Mouse (Mus musculus): ENCODE data around the gene Fam168b. TPM values are rescaled to one million over a fixed set of nuclear protein-coding genes. Genes with fewer than 3 reads are reported as not detected.
A peak's percentile ranks its signal among the peaks of the same experiment; 100 is the strongest.

The Fam168b gene
- polyA plus RNA-seq, 1 experiment from 2014 or later, result 24.9 TPM

- Histone ChIP-seq H3K9me3 (ENCODE audit: control insufficient read depth, low read length) (no peaks in the 10 kb centered on the region), H3K36me3 (ENCODE audit: control insufficient read depth, insufficient read depth, low read length) (peaks cover 18% of the 10 kb centered on the region; the same call in 1 of the 2 replicates), H3K4me1 (ENCODE audit: control insufficient read depth, insufficient read depth, low read length) (no peaks in the 10 kb centered on the region), H3K9ac (ENCODE audit: low read depth, low read length) (no peak overlapping the region), H3K27me3 (replicated peaks; ENCODE audit: control insufficient read depth, insufficient read depth, low read length) (no peaks in the 10 kb centered on the region), H3K27ac (ENCODE audit: low read length) (no peak overlapping the region), H3K4me3 (ENCODE audit: low read length) (no peak overlapping the region), H3K4me2 (ENCODE audit: low read depth, low read length) (no peak overlapping the region)
- no peak for ATAC-seq
- 91% methylated on average over 5 of the region's 5 CpGs for WGBS
These were observed 24.7 kb upstream of the Fam168b start for GRCm38 (mm10) chr1:34867574-34867955.

GRCm38 (mm10) chr1:34866815-34867573 lies 24.1 kb upstream of the Fam168b start:
- peak; percentile 61; the same call in 1 of the 2 replicates for ATAC-seq
- H3K4me1 ChIP-seq (ENCODE audit: control insufficient read depth, insufficient read depth, low read length), result no peaks in the 10 kb centered on the region
- H3K9ac ChIP-seq (ENCODE audit: low read depth, low read length), result no peak overlapping the region
- no peak overlapping the region for H3K4me2 ChIP-seq (ENCODE audit: low read depth, low read length)
- no peaks in the 10 kb centered on the region for H3K9me3 ChIP-seq (ENCODE audit: control insufficient read depth, low read length)
- WGBS, result 57% methylated on average over 10 of the region's 10 CpGs
- H3K27me3 ChIP-seq (replicated peaks; ENCODE audit: control insufficient read depth, insufficient read depth, low read length), result no peaks in the 10 kb centered on the region
- H3K27ac ChIP-seq (ENCODE audit: low read length), result no peak overlapping the region
- H3K36me3 ChIP-seq (ENCODE audit: control insufficient read depth, insufficient read depth, low read length), result peaks cover 20% of the 10 kb centered on the region; the same call in 1 of the 2 replicates
- no peak overlapping the region for H3K4me3 ChIP-seq (ENCODE audit: low read length)

DNA sequence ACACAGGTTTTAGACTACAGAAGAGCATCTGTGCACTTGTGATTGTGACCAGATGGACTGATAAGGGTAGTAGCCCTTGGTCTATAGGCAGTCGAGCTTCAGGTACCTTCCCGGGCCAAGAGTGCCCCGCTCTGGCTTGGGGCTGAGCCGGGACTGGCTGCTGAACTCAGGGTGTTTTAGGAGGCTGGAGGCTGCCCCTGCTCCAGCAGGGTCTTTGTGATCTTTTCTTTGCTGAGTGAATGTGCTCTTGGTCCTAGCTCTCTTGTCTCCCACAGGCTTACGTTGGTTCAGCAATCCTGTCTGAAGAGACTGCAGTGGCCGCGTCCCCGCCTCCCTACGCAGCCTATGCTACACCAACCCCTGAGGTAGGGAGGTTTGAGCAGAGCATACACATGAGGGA lies 23.0 kb upstream of the Fam168b start:
- Histone ChIP-seq H3K4me1 (ENCODE audit: control insufficient read depth, insufficient read depth, low read length) (no peaks in the 10 kb centered on the region), H3K4me2 (ENCODE audit: low read depth, low read length) (no peak overlapping the region), H3K36me3 (ENCODE audit: control insufficient read depth, insufficient read depth, low read length) (peaks cover 15% of the 10 kb centered on the region; the same call in 1 of the 2 replicates), H3K9ac (ENCODE audit: low read depth, low read length) (no peak overlapping the region), H3K9me3 (ENCODE audit: control insufficient read depth, low read length) (no peaks in the 10 kb centered on the region), H3K4me3 (ENCODE audit: low read length) (no peak overlapping the region), H3K27me3 (replicated peaks; ENCODE audit: control insufficient read depth, insufficient read depth, low read length) (no peaks in the 10 kb centered on the region), H3K27ac (ENCODE audit: low read length) (no peak overlapping the region)
- 89% methylated on average over 9 of the region's 9 CpGs for WGBS
- no peak for ATAC-seq

DNA sequence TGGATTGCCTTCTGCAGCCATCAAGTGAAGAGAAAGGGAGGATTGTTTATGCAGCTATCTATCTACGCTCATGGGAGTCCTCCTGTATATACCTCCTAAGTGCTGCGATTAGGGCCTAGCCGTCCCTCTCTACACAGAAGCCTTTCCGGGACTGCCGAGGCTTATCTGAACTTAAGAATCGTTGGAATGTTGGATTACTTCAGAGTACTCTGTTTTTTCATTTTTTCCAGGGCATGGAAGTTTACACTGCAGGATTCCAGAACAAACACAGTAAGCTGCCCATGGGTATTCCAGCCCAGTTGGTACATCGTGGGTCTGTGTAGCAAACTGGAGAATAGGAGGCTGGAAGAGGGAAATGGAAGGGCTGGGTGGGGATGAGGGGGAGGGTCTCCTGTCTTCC lies 21.4 kb upstream of the Fam168b start:
- peaks cover 11% of the 10 kb centered on the region; the same call in 1 of the 2 replicates for H3K36me3 ChIP-seq (ENCODE audit: control insufficient read depth, insufficient read depth, low read length)
- H3K4me2 ChIP-seq (ENCODE audit: low read depth, low read length), result no peak overlapping the region
- no peak overlapping the region for H3K27ac ChIP-seq (ENCODE audit: low read length)
- H3K4me1 ChIP-seq (ENCODE audit: control insufficient read depth, insufficient read depth, low read length), result no peaks in the 10 kb centered on the region
- no peaks in the 10 kb centered on the region for H3K27me3 ChIP-seq (replicated peaks; ENCODE audit: control insufficient read depth, insufficient read depth, low read length)
- no peak overlapping the region for H3K9ac ChIP-seq (ENCODE audit: low read depth, low read length)
- H3K9me3 ChIP-seq (ENCODE audit: control insufficient read depth, low read length), result no peaks in the 10 kb centered on the region
- no peak for ATAC-seq
- no peak overlapping the region for H3K4me3 ChIP-seq (ENCODE audit: low read length)
- 47% methylated on average over 7 of the region's 7 CpGs for WGBS

GRCm38 (mm10) chr1:34863323-34863722 lies 20.5 kb upstream of the Fam168b start:
- ATAC-seq, result no peak
- H3K4me3 ChIP-seq (ENCODE audit: low read length), result no peak overlapping the region
- peaks cover 7% of the 10 kb centered on the region; the same call in 1 of the 2 replicates for H3K36me3 ChIP-seq (ENCODE audit: control insufficient read depth, insufficient read depth, low read length)
- 81% methylated on average over 7 of the region's 7 CpGs for WGBS
- H3K4me2 ChIP-seq (ENCODE audit: low read depth, low read length), result no peak overlapping the region
- no peaks in the 10 kb centered on the region for H3K4me1 ChIP-seq (ENCODE audit: control insufficient read depth, insufficient read depth, low read length)
- no peaks in the 10 kb centered on the region for H3K9me3 ChIP-seq (ENCODE audit: control insufficient read depth, low read length)
- H3K27ac ChIP-seq (ENCODE audit: low read length), result no peak overlapping the region
- no peaks in the 10 kb centered on the region for H3K27me3 ChIP-seq (replicated peaks; ENCODE audit: control insufficient read depth, insufficient read depth, low read length)
- no peak overlapping the region for H3K9ac ChIP-seq (ENCODE audit: low read depth, low read length)

DNA sequence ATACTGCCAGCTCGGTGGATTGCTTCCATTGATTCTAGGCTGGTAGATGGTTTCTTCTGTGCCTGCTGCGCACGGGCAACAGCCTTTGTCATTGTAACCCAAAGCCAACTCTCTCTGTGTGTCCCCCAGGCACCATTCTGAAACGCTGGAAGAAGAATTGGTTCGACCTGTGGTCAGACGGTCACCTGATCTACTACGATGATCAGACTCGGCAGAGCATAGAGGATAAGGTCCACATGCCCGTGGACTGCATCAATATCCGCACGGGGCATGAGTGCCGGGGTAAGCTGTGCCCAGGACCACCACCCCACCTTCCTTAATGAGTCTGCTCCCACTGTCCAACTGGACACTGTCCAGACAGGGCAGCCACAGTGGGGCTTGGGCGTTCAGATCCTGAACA lies 20.0 kb upstream of the Fam168b start:
- H3K27me3 ChIP-seq (replicated peaks; ENCODE audit: control insufficient read depth, insufficient read depth, low read length), result no peaks in the 10 kb centered on the region
- H3K4me1 ChIP-seq (ENCODE audit: control insufficient read depth, insufficient read depth, low read length), result no peaks in the 10 kb centered on the region
- H3K4me3 ChIP-seq (ENCODE audit: low read length), result no peak overlapping the region
- 93% methylated on average over 13 of the region's 13 CpGs for WGBS
- ATAC-seq, result no peak
- H3K4me2 ChIP-seq (ENCODE audit: low read depth, low read length), result no peak overlapping the region
- peaks cover 7% of the 10 kb centered on the region; the same call in 1 of the 2 replicates for H3K36me3 ChIP-seq (ENCODE audit: control insufficient read depth, insufficient read depth, low read length)
- H3K27ac ChIP-seq (ENCODE audit: low read length), result no peak overlapping the region
- no peak overlapping the region for H3K9ac ChIP-seq (ENCODE audit: low read depth, low read length)
- H3K9me3 ChIP-seq (ENCODE audit: control insufficient read depth, low read length), result no peaks in the 10 kb centered on the region

DNA sequence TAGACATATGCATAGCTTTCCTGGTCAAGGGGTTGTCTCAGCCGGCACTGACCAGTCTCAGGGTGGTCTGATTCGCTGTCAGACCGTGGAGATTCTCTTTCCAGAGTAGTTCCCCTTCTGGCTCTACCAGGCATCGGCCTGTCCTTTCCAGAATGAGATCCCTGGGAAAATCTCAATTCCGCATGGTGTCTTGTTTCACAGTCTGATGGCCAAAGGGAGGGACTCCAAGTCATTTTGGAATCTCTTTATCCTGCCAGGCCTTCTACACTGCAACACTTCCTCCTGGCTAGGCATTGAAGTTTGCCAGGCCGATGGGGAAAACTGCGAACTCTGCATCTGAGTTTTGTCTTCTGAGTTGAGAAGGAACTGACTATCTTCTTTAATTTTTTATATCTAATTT lies 17.3 kb upstream of the Fam168b start:
- H3K9ac ChIP-seq (ENCODE audit: low read depth, low read length), result no peak overlapping the region
- WGBS, result 87% methylated on average over 7 of the region's 7 CpGs
- no peaks in the 10 kb centered on the region for H3K27me3 ChIP-seq (replicated peaks; ENCODE audit: control insufficient read depth, insufficient read depth, low read length)
- no peak overlapping the region for H3K4me2 ChIP-seq (ENCODE audit: low read depth, low read length)
- peaks cover 7% of the 10 kb centered on the region; the same call in 1 of the 2 replicates for H3K36me3 ChIP-seq (ENCODE audit: control insufficient read depth, insufficient read depth, low read length)
- ATAC-seq, result no peak
- no peaks in the 10 kb centered on the region for H3K9me3 ChIP-seq (ENCODE audit: control insufficient read depth, low read length)
- no peak overlapping the region for H3K27ac ChIP-seq (ENCODE audit: low read length)
- H3K4me3 ChIP-seq (ENCODE audit: low read length), result no peak overlapping the region
- no peaks in the 10 kb centered on the region for H3K4me1 ChIP-seq (ENCODE audit: control insufficient read depth, insufficient read depth, low read length)

GRCm38 (mm10) chr1:34859761-34860160 lies 16.9 kb upstream of the Fam168b start:
- Histone ChIP-seq H3K4me1 (ENCODE audit: control insufficient read depth, insufficient read depth, low read length) (0 out of 2 replicates have a peak, but pooled peaks cover 3% of the 10 kb centered on the region), H3K4me2 (ENCODE audit: low read depth, low read length) (no peak overlapping the region), H3K27ac (ENCODE audit: low read length) (no peak overlapping the region), H3K27me3 (replicated peaks; ENCODE audit: control insufficient read depth, insufficient read depth, low read length) (no peaks in the 10 kb centered on the region), H3K36me3 (ENCODE audit: control insufficient read depth, insufficient read depth, low read length) (peaks cover 7% of the 10 kb centered on the region; the same call in 1 of the 2 replicates), H3K4me3 (ENCODE audit: low read length) (no peak overlapping the region), H3K9me3 (ENCODE audit: control insufficient read depth, low read length) (no peaks in the 10 kb centered on the region), H3K9ac (ENCODE audit: low read depth, low read length) (no peak overlapping the region)
- 80% methylated on average over 3 of the region's 3 CpGs for WGBS
- no peak for ATAC-seq

GRCm38 (mm10) chr1:34858671-34859070 lies 15.8 kb upstream of the Fam168b start:
- H3K4me1 ChIP-seq (ENCODE audit: control insufficient read depth, insufficient read depth, low read length), result 0 out of 2 replicates have a peak, but pooled peaks cover 3% of the 10 kb centered on the region
- no peaks in the 10 kb centered on the region for H3K9me3 ChIP-seq (ENCODE audit: control insufficient read depth, low read length)
- H3K9ac ChIP-seq (ENCODE audit: low read depth, low read length), result peak overlapping the region; percentile 20; the same call in 1 of the 2 replicates
- peaks cover 7% of the 10 kb centered on the region; the same call in 1 of the 2 replicates for H3K36me3 ChIP-seq (ENCODE audit: control insufficient read depth, insufficient read depth, low read length)
- 0 out of 2 replicates have a peak overlapping the region, but pooled peaks have one; percentile 4 for H3K4me2 ChIP-seq (ENCODE audit: low read depth, low read length)
- peak; percentile 97 for ATAC-seq
- no peaks in the 10 kb centered on the region for H3K27me3 ChIP-seq (replicated peaks; ENCODE audit: control insufficient read depth, insufficient read depth, low read length)
- peak overlapping the region; percentile 64 for H3K27ac ChIP-seq (ENCODE audit: low read length)
- no peak overlapping the region for H3K4me3 ChIP-seq (ENCODE audit: low read length)
- 46% methylated on average over 5 of the region's 5 CpGs for WGBS

All from intestine, embryonic 16.5 days (tissue).